Mouse (Mus musculus): ENCODE measurements around the gene Gm49395. TPM values are rescaled to one million over a fixed set of nuclear protein-coding genes. Genes with fewer than 3 reads are reported as not detected.

The Gm49395 gene
- not detected for total RNA-seq (2023)

GRCm38 (mm10) chr13:115101355-115102191 is at the start of gene Gm49395, which contains the start of gene Itga1:
TSS of gene Gm49395 (minus strand) at chr13:115101921.
TSS of gene Itga1 (minus strand) at chr13:115101964.

GRCm38 (mm10) chr13:115090069-115090976 is 11.4 kb downstream of the Gm49395 start, which contains the start of gene Pelo:
TSS of gene Pelo (minus strand) at chr13:115090186.

Other genes with a start within 250 kb of the Gm49395 start
- 3.3 TPM for gene Itga2, start 169.8 kb downstream of the Gm49395 start, total RNA-seq (2023)
- 9.6 TPM for gene Pelo, start 11.7 kb downstream of the Gm49395 start, total RNA-seq (2023)
- gene Itga1, start within 50 bp of the Gm49395 start, total RNA-seq (2023), result 0.59 TPM